Mouse (Mus musculus): ENCODE data around the gene Cdc42.

Cdc42 gene

DNA sequence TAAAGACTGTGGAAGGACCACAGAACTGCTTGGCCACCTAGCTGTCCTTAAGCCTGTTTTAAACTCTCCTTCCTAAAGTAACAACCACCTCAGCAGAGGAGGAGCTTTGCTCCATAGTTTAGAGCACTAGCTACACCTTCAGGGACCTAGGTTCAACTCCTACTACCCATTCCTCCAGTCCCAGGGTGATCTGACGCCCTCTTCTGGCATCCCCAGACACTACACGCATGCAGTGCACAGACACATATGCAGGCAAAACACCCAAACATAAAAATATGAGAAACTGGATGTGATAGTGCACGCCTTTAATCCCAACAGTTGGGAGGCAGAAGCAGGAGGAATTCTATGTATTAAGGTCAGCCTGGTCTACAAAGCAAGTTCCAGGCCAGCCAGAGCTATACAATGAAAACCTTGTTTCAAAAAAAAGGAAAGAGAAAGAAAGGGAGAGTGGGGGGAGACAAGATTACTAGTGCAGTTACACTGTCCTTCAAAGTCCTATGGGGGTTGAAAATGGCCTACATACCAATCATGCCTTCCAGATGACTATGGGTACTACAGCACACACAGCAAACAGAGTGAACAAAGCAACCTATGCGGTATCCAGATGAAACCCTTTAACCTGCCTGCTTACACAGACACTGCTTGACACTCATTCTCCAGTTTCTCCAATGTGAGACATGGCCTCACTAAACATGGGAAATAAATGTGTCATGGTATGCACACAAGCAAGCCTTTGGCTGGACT is 41.3 kb downstream of the Cdc42 start:
- DNase-seq (ENCODE audit: low spot score): no peak

DNA sequence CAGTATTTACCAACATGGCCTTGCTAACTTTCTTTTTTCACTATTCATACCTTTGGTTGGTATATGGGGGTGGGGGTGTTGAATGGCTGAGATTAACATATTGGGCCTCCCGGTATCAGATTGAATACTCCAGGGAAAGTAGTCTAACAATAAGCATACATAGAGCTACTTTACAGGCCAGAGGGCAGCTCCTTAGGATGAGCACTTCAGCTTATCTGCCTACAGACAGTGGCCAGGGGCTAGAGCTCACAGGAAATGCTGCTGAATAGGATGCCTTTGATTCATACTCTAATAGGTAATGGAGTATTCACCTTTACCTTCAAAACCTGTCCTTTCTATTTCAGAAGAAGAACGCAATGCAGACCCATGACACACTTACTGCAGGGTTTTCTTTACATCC is 42.5 kb downstream of the Cdc42 start:
- no peak for DNase-seq (ENCODE audit: low spot score)

DNA sequence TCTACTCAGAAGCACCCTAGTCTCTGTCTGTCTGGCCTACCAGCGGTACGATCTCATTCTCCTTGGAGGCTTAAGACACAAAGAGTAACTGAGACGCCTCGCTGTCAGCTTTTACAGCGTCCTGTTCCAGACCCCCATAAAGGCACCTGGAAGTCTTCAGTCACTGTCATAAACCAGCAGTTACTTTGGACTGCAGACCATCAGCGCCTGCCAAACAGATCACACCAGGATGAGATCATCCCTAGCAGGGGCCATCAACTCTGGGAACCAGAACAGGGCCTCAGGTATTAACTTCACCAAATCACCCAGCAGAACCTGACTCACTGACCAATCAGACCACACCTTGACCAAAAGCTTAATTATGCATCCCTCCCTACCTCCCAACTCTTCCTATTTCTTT is 43.0 kb downstream of the Cdc42 start:
- DNase-seq (ENCODE audit: low spot score): peak; percentile 35

DNA sequence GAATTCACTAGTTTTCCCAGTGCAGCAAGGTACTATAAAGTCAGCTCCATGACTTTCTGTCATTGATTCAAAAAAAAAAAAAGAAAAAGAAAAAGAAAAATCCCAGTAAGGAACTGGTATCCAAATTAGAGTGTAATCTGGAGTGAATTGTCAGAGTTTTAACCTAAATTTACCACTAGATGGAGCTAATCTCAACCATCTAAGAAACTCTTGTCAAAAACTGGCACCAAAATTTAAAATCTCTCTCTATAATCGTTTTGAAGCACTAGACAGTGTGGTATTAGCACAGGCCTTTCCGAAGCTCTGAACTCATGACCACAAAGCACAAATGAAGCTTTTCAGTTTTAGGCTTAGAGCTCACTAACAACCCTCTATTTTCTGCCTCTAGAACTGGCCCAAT is 44.0 kb downstream of the Cdc42 start:
- DNase-seq (ENCODE audit: low spot score): peak; percentile 50

DNA sequence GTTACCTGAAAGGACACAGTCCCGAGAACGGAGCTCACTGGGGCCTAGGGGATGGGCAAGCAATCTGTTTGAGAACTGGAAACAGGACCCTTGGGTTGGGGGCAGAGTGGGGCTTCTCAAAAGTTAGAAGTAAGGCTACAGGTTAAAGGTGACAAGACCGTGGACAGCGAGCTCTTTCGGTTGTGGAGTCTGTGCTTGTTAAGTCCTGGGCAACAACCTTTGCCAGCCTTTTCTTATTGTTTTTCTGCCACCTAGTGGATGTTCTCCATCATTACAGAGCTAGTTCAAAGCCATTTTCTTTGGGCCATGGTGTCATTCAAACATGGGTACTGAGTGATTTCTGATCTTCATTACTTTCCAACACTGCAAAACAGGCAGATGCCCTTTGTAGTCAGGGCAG is 49.1 kb downstream of the Cdc42 start:
- peak; percentile 83 for DNase-seq (ENCODE audit: low spot score)

DNA sequence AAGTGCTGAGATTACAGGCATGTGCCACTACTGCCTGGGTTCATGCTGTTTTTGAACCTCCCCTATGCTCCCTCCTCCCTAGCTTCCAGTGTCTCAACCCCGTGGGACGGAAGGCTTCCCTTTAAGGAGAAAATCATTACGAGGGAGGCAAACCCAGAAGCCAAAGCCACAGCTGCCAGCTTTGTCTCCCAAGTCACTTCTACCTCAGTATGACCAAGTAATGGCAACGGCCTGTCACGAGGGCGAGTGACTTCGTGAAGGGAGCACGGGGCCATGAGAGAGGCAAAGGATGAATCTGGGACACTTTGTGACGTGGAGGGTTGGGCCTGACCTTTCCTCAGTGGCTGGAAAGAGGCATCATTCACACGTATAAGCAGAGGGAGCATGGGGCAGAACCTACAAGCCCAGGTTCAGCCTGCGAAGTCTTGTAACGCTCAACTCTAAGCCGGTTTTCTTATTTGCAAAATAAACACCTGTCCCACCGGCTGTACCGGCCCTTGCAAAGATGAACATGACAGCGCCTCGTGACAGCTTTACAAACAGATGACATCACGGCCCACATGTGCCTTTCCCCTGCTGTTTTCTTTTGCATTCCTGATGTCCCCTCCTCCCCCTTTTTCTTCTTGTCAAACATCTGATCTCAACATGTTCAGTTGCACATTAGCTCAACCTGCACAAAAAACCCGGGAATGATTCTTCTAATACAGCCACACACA is 50.4 kb downstream of the Cdc42 start:
- DNase-seq (ENCODE audit: low spot score): no peak

DNA sequence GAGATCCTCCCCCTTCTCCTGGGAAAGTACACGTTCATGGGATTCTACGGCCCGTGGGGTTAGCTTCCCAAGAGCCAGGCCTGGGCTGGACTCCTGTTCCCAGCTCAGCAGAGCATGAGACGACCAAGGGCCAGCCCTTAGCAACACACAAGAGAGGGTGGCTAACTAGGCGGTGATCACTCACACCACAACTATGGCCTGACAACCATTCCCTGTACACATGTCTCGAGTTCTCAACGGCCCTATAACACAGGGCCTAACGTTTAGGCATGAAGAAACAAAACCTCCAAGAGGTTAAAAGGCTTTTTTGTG is 51.0 kb downstream of the Cdc42 start:
- DNase-seq (ENCODE audit: low spot score): no peak

DNA sequence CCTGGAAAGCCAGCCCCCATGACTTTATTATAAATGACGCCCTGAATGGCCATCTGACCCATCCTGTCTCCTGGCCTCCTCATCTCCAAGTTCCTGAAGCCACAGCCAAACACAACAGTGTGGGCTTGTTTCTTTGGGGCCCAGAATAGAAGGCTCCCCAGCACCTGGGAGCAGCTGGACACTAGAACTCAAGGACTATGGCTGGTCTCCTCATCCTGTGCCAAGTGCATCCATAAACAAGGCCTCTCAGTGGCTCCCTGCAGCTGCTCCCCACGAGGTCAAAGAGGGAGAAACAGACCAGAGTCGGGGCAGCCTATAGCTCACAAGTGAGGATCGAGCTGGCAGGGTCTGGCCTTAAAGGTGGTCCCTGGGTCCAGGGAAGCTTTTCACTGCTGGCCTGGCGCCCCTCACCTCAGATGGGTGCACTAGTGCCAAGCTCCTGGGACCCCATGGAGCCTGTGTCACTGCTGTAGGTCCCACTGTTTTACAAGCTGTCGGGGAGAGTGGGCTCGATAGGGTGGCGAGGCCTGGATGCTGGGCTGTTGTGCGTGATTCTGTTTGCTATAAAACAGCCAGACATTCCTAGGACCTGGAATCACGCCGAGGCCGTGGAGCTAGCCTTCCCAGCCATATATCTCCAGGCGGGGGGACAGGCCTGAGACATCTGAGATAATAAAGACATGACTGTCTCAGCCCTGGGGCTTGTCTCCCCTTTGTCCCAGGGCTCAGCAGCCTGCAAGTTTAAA is 51.5 kb downstream of the Cdc42 start:
- DNase-seq (ENCODE audit: low spot score): peak; percentile 24

DNA sequence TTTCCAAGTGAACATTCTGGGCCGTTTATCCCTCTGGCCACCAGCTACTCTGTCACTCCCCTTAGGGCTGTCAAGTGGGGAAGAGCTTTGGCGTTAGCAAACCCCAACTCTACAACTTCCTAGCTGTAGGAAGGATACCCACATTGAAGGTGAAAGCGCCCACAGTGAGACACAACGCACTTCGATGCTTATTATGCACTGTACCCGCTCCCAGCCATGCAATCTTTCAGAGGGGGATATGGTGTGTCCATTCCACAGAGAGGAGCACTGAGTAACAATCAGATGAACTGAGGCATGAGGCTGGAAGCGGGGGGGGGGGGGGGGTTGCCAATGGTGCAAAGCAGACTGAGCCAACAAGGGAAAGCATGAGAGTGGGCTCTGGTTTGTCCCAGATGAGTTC is 52.5 kb downstream of the Cdc42 start:
- DNase-seq (ENCODE audit: low spot score): no peak

DNA sequence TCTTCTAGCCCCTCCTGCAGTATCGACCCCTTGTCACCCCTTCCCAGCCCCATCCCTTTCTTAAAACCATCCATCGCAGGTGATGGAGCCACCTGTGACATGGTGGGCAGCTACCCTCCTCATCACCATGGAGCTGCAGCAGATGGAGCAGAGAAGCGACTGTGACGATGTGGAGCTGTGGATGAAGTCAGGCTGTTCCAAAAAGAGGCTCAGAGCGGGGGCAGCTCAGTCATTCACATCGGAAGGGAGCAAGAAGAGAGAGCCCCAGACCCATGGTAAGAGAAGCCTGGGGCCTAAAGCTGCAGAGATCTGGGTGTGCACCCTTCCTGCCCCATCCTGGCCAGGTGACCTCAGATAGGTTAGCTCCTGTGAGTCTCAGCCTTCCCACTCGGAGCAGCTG is 53.4 kb downstream of the Cdc42 start:
- no peak for DNase-seq (ENCODE audit: low spot score)

DNA sequence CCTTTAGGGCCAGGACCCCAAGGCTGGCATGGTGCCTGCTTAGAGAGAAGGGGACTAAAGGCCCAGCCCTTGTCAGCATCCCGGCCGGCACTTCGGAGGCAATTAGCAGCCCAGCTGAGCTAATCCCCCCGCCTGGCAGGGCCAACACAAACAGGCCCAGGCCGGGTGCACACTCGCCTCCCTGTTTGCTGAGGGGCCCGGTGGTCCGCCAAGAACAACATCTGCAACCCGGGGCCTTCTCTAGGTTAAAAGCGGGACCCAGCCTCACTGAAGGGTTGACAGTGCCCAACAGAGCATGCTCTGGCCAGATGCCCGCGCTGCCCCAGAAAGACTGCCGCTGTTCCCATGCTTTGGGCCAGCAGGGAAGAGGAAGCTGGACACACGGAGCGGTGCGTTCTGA is 55.9 kb downstream of the Cdc42 start:
- DNase-seq (ENCODE audit: low spot score): no peak

DNA sequence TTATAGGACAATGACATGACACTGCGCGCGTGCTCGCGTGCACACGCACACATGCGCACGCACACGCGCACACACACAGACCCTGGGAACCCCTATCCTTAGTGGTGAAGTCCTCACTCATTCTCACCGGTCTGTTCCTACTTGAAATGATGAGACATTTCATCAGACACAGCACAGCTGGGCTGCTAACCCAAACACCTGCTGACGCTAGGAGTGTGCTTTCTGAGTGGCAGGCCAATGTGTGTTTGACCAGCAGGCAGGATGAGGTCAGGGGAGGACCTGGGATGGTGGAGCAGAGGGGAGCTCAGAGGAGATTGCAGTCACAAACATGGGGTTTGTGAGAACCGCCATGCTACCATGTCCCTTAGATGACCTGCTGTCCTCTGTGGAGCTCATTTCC is 57.3 kb downstream of the Cdc42 start:
- no peak for DNase-seq (ENCODE audit: low spot score)

DNA sequence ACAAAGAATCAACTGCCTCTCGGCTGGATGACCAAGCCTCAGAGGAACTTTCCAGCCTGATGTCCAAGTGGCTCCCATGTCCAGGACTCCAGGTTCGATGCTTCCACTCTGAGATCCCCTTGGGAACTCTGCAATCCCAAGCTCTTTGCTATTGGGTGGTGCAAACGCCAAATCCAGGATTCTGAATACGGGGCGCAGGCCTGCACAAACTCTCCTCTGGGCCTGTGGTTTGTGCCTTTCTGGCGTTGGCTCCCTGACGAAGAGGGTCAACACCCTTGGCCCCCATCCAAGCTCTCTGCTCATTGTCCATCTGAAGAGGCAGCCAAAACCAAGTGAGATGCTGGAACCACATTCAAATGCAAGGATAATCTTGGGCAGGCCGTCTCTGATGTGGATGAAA is 59.1 kb downstream of the Cdc42 start:
- no peak for DNase-seq (ENCODE audit: low spot score)

DNA sequence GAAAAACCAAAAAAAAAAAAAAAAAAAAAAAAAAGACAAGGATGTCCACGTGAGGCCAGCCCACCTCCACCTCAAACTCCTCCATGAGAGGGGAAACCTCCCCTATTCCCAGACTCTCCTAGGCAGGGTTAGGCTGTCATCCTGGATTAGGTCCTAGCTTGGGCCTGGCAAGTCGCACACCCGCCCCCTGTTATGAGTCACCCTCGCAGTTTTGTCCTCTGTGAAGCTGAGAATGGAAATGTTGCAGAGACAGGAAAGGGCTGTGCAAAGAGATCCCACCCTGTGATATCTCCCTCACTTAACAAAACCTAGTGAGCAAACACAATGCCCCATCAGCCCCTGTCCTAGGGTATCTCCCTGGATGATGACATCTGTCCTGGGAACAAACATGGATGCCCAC is 59.9 kb downstream of the Cdc42 start:
- no peak for DNase-seq (ENCODE audit: low spot score)

DNA sequence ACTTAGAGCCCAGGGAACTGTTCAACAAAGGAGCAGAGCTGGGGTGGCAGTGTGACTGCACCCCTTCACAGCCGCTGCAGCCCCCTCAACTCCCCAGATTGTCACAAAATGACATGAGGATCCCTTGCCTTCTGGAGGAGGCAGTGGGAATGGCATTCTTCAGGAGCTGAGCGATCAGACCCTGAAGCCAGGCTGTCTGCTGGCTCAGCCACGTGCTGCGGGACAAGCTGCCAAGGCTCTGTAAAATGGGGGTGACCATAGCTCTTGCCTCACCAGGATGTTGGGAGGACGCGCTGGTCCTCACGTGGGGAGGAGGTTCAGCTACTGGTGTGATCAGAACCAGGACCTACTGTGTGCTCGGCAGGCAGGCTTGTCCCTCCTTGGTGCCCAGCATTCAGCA is 62.6 kb downstream of the Cdc42 start:
- DNase-seq (ENCODE audit: low spot score): no peak

DNA sequence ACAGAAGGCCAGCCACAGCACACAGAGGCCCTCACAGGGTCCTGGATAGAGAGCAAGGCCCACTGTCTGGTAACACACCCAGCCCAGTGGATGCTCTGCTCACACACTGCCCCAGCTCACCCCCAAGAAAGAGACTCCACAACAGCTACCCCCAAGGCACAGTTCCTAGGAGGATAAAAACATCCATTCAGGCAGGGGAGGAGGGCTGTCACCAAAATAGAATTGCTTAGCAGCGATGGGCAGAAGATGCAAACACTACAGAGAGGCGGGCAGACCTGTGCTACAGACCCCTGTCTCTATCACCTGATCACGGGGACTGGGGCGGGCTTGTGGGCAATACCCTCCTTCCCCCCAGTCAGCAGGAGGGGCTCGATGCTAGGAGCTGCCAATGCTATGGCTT is 63.0 kb downstream of the Cdc42 start:
- no peak for DNase-seq (ENCODE audit: low spot score)

DNA sequence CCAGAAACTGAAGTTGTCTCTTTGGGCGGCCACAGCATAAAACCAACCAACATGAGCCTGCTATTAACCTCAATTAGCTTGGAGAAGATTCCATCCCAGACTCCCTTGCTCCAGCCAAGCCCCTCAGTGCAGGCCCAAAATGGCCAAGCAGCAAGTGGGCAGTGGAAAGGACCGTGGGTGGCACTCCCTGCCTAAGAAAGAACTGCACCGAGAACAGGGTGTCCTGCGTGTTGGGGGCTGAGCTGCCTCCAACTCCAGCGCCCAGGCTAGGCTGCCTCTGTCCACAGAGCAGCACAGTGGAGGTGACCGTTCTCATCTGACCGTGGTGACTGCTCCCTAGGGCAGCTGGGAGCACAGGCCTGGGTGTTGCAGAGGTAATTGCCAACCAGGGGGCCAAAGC is 63.5 kb downstream of the Cdc42 start:
- no peak for DNase-seq (ENCODE audit: low spot score)

DNA sequence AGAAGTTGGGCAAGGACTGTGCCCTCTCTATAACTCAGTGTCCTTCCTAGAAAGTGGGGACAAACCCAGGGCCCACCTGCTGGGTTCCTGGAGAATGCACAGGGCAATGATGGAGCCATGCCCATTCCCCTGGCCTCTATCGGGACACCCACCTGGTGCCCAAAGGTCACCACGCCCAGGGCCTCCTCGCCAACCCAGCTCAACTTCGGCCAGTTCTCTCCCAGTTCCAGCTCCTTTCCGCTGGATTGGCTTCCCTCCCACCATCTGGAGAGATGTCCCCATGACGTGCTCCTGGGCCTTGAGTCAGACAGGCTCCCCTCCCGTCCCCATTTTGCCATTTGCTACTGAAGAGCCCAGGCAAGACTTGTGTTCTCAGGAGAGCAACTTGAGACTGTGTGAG is 64.9 kb downstream of the Cdc42 start:
- DNase-seq (ENCODE audit: low spot score): no peak

DNA sequence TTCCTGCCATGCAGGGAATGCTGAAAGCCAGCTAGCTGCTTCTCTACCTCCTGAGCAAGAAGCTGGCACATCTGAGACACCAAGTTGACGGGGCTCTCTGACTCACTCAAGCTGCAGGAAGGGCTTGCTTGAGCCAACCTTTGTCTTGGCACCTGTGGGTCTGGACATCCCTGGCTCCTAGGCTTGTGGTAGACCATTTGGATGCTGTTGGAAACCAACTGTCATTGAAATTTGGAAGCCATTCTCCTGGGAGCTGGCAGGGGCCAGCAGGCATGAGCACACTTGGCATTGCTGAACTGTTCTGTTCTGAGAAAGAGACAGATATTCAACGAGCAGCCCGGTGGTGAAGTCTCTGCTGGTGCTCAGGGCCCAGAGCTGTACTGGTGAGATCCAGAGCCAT is 67.3 kb downstream of the Cdc42 start:
- no peak for DNase-seq (ENCODE audit: low spot score)

DNA sequence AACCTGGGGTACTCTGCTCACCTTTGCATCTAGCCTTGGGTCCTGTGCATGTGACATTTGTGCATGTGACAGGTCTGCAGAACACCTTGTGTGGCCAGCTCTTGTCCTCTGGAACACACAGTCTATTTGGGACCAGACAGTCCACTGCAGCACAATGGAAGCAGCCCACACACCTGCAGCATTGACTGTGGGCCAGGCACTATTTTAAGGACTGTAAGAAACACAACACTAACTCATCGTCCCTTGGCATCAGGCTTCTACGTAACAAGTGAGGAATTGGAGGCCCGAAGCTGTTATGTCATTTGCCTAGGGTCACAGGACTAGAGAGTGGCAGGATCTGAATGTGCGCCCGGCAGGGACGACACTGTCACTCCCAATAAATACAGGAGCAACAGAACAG is 67.8 kb downstream of the Cdc42 start:
- no peak for DNase-seq (ENCODE audit: low spot score)

DNA sequence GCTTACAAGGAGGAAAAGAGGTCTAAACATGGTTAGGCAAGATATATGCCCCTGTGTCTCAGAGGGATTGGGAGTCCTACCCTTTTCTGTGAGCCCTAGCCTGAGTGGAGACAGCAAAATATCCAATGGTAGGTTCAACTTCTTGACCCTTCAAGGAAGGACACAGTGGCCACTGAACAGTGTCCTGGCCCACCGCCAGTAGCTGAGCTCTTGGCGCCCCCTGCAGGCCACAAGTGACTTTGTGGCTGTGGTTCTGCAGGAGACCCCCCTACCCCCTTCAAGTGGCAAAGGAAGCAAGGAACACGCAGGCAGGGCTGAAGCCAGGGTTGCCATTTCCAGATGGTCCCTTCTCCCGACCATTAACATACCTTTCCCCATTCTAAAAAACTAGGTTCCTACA is 69.7 kb downstream of the Cdc42 start:
- DNase-seq (ENCODE audit: low spot score): peak; percentile 84

DNA sequence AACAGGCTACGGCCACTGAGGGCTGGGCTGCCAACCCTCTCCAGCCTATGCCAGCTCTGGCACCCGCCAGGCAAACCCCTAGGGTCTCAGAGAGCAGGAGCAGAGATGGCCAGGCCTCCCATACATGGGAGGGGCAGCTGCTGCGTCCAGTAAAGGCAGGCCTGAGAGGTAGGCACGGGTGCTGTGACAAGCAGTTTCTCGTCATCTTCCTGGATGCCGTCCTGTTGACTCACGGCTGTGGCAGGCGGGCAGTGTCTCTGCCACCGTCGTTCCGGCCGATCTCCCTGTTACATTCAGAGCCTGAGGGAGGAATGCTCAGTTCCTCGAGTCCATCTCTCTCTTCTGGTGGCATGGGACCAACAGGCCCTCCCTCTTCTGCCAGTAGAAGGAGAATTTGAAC is 70.3 kb downstream of the Cdc42 start:
- no peak for DNase-seq (ENCODE audit: low spot score)

DNA sequence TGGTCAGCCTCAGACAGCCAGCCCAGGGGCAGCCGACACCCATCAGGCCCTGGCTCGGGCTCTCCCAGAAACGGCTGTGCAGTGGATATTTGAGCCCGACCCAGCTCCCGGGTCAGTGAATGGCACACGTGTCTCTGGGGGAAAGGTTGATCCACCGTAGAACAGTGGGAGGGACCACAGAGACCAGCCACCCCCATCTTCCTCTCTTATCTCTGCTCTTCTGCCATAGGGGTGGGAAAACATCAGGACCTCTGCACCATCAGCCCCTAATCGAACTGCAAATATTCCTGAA is 70.9 kb downstream of the Cdc42 start:
- no peak for DNase-seq (ENCODE audit: low spot score)

Measured in embryo, embryonic 10.5 days (tissue).